Mouse (Mus musculus) lung, postnatal 0 days (tissue): ENCODE measurements at regions not wholly inside any gene's neighbourhood (a gene's known extent, or its start where the extent isn't known, plus 50 kb on each side); places are given as distances from the start of the nearest gene placed in this dataset.
A peak's percentile ranks its signal among the peaks of the same experiment; 100 is the strongest.

Source experiments
- ATAC-seq: fragments of 200-750 bp; cut with Nextera tagmentation; 2 replicates; pipeline ENCODE4 v1.8.0; 2017; ENCODE audit warnings: moderate library complexity
- DNase-seq: peaks from one replicate; pipeline ENCODE4 v3.0.0-alpha.2; 2016; ENCODE audit warnings: low spot score
- H3K27ac ChIP-seq: fragments of 300-500 bp; sonication (generic); 2 replicates; pipeline ENCODE4 v1.5.1; 2014; ENCODE audit warnings: antibody characterized with exemption, mild to moderate bottlenecking, low read length, mixed read lengths
- H3K27me3 ChIP-seq: fragments of 300-500 bp; sonication (generic); replicated peaks from 2 replicates; pipeline ENCODE4 v1.6.1; 2014; ENCODE audit warnings: low read length, mixed read lengths; ENCODE audit not compliant: insufficient read depth
- H3K36me3 ChIP-seq: fragments of 300-500 bp; sonication (generic); 2 replicates; pipeline ENCODE4 v1.6.1; 2014; ENCODE audit warnings: low read length, mixed read lengths; ENCODE audit not compliant: insufficient read depth
- H3K4me1 ChIP-seq: fragments of 300-500 bp; sonication (generic); 2 replicates; pipeline ENCODE4 v1.6.1; 2014; ENCODE audit warnings: antibody characterized with exemption, low read depth, low read length, mixed read lengths; ENCODE audit not compliant: insufficient read depth
- H3K4me2 ChIP-seq: fragments of 300-500 bp; sonication (generic); replicated peaks from 2 replicates; pipeline ENCODE4 v1.6.1; 2014; ENCODE audit warnings: low read depth, mild to moderate bottlenecking, low read length, moderate library complexity, mixed read lengths
- H3K4me3 ChIP-seq: fragments of 300-500 bp; sonication (generic); 2 replicates; pipeline ENCODE4 v1.5.1; 2014; ENCODE audit warnings: low read depth, low read length
- H3K9ac ChIP-seq: fragments of 300-500 bp; sonication (generic); replicated peaks from 2 replicates; pipeline ENCODE4 v1.6.1; 2014; ENCODE audit warnings: low read depth, mild to moderate bottlenecking
- H3K9me3 ChIP-seq: fragments of 300-500 bp; sonication (generic); 2 replicates; pipeline ENCODE4 v1.6.1; 2016; ENCODE audit warnings: low read length, mixed read lengths
- CTCF ChIP-seq: IDR thresholded peaks from 2 replicates; pipeline ENCODE4 v1.5.1; 2016; ENCODE audit warnings: antibody characterized with exemption, mild to moderate bottlenecking
- EP300 ChIP-seq: IDR thresholded peaks from 2 replicates; pipeline ENCODE4 v1.6.1; 2016; ENCODE audit warnings: antibody characterized with exemption, mild to moderate bottlenecking, control low read depth
- WGBS: fragments of 180-500 bp; shearing (Covaris S2); extraction: QIAGEN DNeasy Blood & Tissue Kit; methylation state at CpG from one replicate; pipeline ENCODE4 v1.1.7; 2014; 5-methylcytosine and 5-hydroxymethylcytosine counted together

GRCm38 (mm10) chr14:28741418-28741817 lies 236.9 kb downstream of the Wnt5a start:
- Histone ChIP-seq H3K4me2 (no peak overlapping the region), H3K9me3 (no peaks in the 10 kb centered on the region), H3K9ac (no peak overlapping the region), H3K27me3 (no peaks in the 10 kb centered on the region), H3K36me3 (no peaks in the 10 kb centered on the region), H3K4me1 (no peaks in the 10 kb centered on the region), H3K27ac (no peak overlapping the region), H3K4me3 (no peak overlapping the region)
- no peak for TF ChIP-seq EP300
- TF ChIP-seq CTCF = no peak
- DNase-seq (peak; percentile 72), ATAC-seq (peak; percentile 54)
- WGBS = 53% methylated on average over 2 of the region's 2 CpGs

GRCm38 (mm10) chr14:28743673-28744072 lies 239.1 kb downstream of the Wnt5a start:
- no peak for DNase-seq
- Histone ChIP-seq H3K27me3 (no peaks in the 10 kb centered on the region), H3K27ac (no peak overlapping the region), H3K4me1 (no peaks in the 10 kb centered on the region), H3K9ac (no peak overlapping the region), H3K4me2 (no peak overlapping the region), H3K4me3 (no peak overlapping the region), H3K9me3 (no peaks in the 10 kb centered on the region), H3K36me3 (no peaks in the 10 kb centered on the region)
- ATAC-seq = no peak
- WGBS = 39% methylated on average over 4 of the region's 4 CpGs
- no peak for TF ChIP-seq CTCF
- no peak for TF ChIP-seq EP300

DNA sequence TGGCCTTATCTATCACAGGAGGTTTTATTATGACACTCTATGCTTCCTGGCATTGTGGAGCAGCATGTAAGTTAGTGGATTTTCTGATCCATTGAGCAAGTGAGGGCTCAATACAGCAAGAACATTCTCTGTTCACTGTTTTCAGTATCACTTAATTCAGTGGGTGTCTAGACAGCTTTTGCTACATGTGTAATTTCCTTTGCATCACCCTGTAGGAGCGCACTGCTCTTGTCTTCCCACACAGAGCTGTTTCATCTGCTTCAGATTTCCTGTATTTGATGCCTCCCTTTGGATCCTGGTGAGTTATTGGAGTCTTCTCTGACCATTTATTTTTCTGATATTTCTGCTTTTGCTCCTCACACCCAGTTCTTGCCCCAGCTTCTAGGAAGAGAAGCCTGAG lies 245.8 kb downstream of the Wnt5a start:
- TF ChIP-seq EP300 (no peak), CTCF (no peak)
- 76% methylated on average over 1 of the region's 1 CpGs for WGBS
- H3K27me3 ChIP-seq = no peaks in the 10 kb centered on the region
- no peak overlapping the region for H3K27ac ChIP-seq
- H3K36me3 ChIP-seq = no peaks in the 10 kb centered on the region
- H3K4me2 ChIP-seq = no peak overlapping the region
- DNase-seq (no peak), ATAC-seq (no peak)
- H3K4me1 ChIP-seq = no peaks in the 10 kb centered on the region
- no peak overlapping the region for H3K4me3 ChIP-seq
- no peaks in the 10 kb centered on the region for H3K9me3 ChIP-seq
- no peak overlapping the region for H3K9ac ChIP-seq

DNA sequence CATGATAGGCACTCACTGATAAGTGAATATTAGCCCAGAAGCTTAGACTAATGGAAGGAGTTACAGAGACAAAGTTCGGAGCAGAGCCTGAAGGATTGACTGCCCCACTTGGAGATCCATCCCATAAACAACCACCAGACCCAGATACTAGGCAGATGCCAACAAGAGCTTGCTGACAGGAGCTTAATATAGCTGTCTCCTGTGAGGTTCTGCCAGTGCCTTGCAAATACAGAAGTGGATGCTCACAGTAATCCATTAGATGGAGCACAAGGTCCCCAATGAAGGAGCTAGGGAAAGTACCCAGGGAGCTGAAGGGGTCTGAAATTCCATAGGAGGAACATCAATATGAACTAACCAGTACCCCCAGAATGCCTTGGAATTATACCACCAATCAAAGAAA lies 252.8 kb upstream of the Lrtm1 start:
- 82% methylated on average over 1 of the region's 1 CpGs for WGBS
- no peak for ATAC-seq

DNA sequence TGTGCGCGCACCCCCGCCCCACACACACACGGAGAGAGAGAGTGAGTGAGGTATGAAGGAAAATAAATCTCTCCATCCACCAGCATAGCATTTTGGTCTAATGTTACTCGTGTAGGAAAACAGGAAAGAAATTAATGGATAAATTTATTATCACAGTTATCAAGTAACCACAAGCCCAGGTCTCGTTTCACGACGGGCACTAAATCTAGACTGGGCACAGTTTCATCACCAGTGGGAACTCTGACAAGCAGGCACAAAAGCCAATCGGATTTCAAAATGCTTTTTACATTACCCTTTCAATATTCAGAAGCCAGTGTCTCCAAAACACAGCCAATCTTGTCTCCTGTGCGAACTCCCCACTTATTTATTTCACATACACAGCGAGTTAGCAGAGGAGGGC lies 244.9 kb upstream of the Lrtm1 start:
- no peak for DNase-seq
- Histone ChIP-seq H3K9me3 (no peaks in the 10 kb centered on the region), H3K27ac (no peak overlapping the region), H3K4me3 (no peak overlapping the region), H3K4me2 (no peak overlapping the region), H3K4me1 (no peaks in the 10 kb centered on the region), H3K9ac (no peak overlapping the region), H3K27me3 (no peaks in the 10 kb centered on the region), H3K36me3 (no peaks in the 10 kb centered on the region)
- no peak for TF ChIP-seq CTCF
- no peak for TF ChIP-seq EP300
- 83% methylated on average over 11 of the region's 11 CpGs for WGBS
- no peak for ATAC-seq

More for the DNA sequence above, 252.8 kb upstream of the Lrtm1 start:
- Histone ChIP-seq H3K4me2 (no peak overlapping the region), H3K9ac (no peak overlapping the region), H3K9me3 (no peaks in the 10 kb centered on the region), H3K27me3 (no peaks in the 10 kb centered on the region), H3K4me1 (no peaks in the 10 kb centered on the region), H3K27ac (no peak overlapping the region), H3K36me3 (no peaks in the 10 kb centered on the region), H3K4me3 (no peak overlapping the region)
- no peak for TF ChIP-seq EP300
- no peak for TF ChIP-seq CTCF
- no peak for DNase-seq

GRCm38 (mm10) chr14:28775686-28776085 lies 242.3 kb upstream of the Lrtm1 start:
- Histone ChIP-seq H3K27ac (no peak overlapping the region), H3K9me3 (no peaks in the 10 kb centered on the region), H3K4me3 (no peak overlapping the region), H3K36me3 (no peaks in the 10 kb centered on the region), H3K27me3 (no peaks in the 10 kb centered on the region), H3K4me2 (no peak overlapping the region), H3K4me1 (no peaks in the 10 kb centered on the region), H3K9ac (no peak overlapping the region)
- TF ChIP-seq EP300 = no peak
- no peak for TF ChIP-seq CTCF
- ATAC-seq (no peak), DNase-seq (no peak)
- 65% methylated on average over 1 of the region's 1 CpGs for WGBS

DNA sequence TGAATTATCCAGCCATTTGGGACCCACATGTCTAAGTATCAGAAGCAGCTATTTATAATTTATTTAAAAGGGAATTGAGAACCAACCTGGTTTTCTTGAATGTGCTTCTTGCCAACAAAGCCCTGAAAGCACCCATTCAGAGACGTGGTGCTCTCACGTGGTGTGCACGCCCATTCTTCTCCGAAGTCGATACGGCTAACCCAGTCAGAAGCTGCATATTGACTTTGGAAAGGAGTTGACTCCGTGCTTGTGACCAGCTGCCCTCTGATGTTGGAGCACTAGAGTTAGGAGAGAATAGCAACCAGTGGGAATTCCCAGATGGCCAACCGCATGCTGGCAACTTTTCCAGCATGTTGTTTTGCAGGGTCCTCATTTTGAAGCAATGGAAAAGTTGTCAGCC lies 240.2 kb upstream of the Lrtm1 start:
- no peaks in the 10 kb centered on the region for H3K9me3 ChIP-seq
- WGBS = 80% methylated on average over 8 of the region's 8 CpGs
- H3K9ac ChIP-seq = no peak overlapping the region
- DNase-seq (no peak), ATAC-seq (no peak)
- no peaks in the 10 kb centered on the region for H3K27me3 ChIP-seq
- H3K4me1 ChIP-seq = no peaks in the 10 kb centered on the region
- no peak overlapping the region for H3K4me2 ChIP-seq
- no peaks in the 10 kb centered on the region for H3K36me3 ChIP-seq
- H3K4me3 ChIP-seq = no peak overlapping the region
- TF ChIP-seq EP300 (no peak), CTCF (no peak)
- H3K27ac ChIP-seq = no peak overlapping the region
